Mouse (Mus musculus) testis, adult 2 months (tissue): Measurements from ENCODE around the gene Tes.

Source experiments
- CTCF ChIP-seq: fragments of 200-500 bp; IDR thresholded peaks from 2 replicates; pipeline ENCODE4 v1.5.1; 2012; ENCODE audit warnings: low read depth, mild to moderate bottlenecking, inconsistent platforms, low read length, moderate library complexity; ENCODE audit not compliant: control insufficient read depth, insufficient read depth, insufficient replicate concordance
- POLR2A ChIP-seq: fragments of 200-500 bp; IDR thresholded peaks from 2 replicates; pipeline ENCODE4 v1.6.1; 2012; ENCODE audit warnings: low read depth, mild to moderate bottlenecking, inconsistent platforms, low read length, moderate library complexity; ENCODE audit not compliant: control insufficient read depth

DNA sequence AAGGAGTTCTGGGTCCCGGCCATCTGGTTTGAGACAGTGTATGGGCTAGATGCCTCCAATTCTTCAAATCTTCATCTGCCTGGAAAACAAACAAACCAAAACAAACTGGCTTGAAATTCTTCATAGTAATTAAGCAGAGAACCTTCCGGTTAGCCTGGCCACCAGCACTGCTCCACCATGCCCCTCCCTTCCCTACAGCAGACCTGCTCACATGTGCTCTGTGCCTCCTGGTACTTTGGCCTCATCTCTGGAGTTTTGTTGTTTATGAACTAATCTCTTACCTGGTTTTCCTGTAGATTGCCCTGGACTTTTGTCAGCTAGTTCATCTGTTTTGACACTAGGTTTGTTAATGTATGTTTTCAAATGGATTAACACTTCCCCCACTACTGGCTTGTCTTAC lies 5.4 kb upstream of the Tes start:
- TF ChIP-seq POLR2A = no peak
- no peak for TF ChIP-seq CTCF
